Mouse (Mus musculus) R1 (cell line): ENCODE data around the gene Clip1.

Experiments
- DNase-seq: peaks from one replicate; pipeline ENCODE4 v3.0.0-alpha.2; 2018; ENCODE audit warnings: low read depth, low spot score

Clip1 gene

GRCm38 (mm10) chr5:123670800-123671472, 13.5 kb downstream of the Clip1 start:
- peak; percentile 25 for DNase-seq

- DNase-seq: no peak
Observed at GRCm38 (mm10) chr5:123669991-123670799, 14.2 kb downstream of the Clip1 start.

- DNase-seq: no peak
Observed at GRCm38 (mm10) chr5:123667915-123668314, 16.5 kb downstream of the Clip1 start.

GRCm38 (mm10) chr5:123665956-123666355, 18.5 kb downstream of the Clip1 start:
- DNase-seq: no peak

- DNase-seq: no peak
Observed at GRCm38 (mm10) chr5:123664329-123664728, 20.1 kb downstream of the Clip1 start.

- no peak for DNase-seq
Observed at GRCm38 (mm10) chr5:123662059-123662458, 22.4 kb downstream of the Clip1 start.

GRCm38 (mm10) chr5:123661602-123662001, 22.8 kb downstream of the Clip1 start:
- DNase-seq: no peak

- DNase-seq: no peak
Observed at GRCm38 (mm10) chr5:123657651-123658050, 26.8 kb downstream of the Clip1 start.

GRCm38 (mm10) chr5:123654937-123655336, 29.5 kb downstream of the Clip1 start:
- peak; percentile 45 for DNase-seq

GRCm38 (mm10) chr5:123653287-123653801, 31.1 kb downstream of the Clip1 start:
- DNase-seq: no peak

- no peak for DNase-seq
Observed at GRCm38 (mm10) chr5:123650825-123651224, 33.6 kb downstream of the Clip1 start.

- DNase-seq: peak; percentile 35
Observed at GRCm38 (mm10) chr5:123642401-123642800, 42.0 kb downstream of the Clip1 start.

- no peak for DNase-seq
Observed at GRCm38 (mm10) chr5:123641259-123641900, 43.0 kb downstream of the Clip1 start.

- DNase-seq: no peak
Observed at GRCm38 (mm10) chr5:123640181-123640580, 44.2 kb downstream of the Clip1 start.

- DNase-seq: no peak
Observed at GRCm38 (mm10) chr5:123631210-123631609, 53.2 kb downstream of the Clip1 start.

GRCm38 (mm10) chr5:123626631-123627030, 57.8 kb downstream of the Clip1 start:
- peak; percentile 56 for DNase-seq

GRCm38 (mm10) chr5:123622421-123622820, 62.0 kb downstream of the Clip1 start:
- DNase-seq: peak; percentile 68

- DNase-seq: peak; percentile 59
Observed at GRCm38 (mm10) chr5:123618558-123618957, 65.9 kb downstream of the Clip1 start.

- peak; percentile 46 for DNase-seq
Observed at GRCm38 (mm10) chr5:123614246-123614645, 70.2 kb downstream of the Clip1 start.

GRCm38 (mm10) chr5:123609843-123610242, 74.6 kb downstream of the Clip1 start:
- peak; percentile 83 for DNase-seq

GRCm38 (mm10) chr5:123609416-123609815, 75.0 kb downstream of the Clip1 start:
- DNase-seq: no peak

GRCm38 (mm10) chr5:123607211-123607669, 77.2 kb downstream of the Clip1 start:
- DNase-seq: no peak
